Mouse (Mus musculus) frontal cortex, postnatal 14 days (tissue): ENCODE data around the gene Nuak1.

Experiments used
- DNase-seq, 2 experiments: peaks; one replicate each; pipeline ENCODE4 v3.0.0; 2022; ENCODE audit warnings: low spot score in 2 of 2

Gene Nuak1

GRCm38 (mm10) chr10:84338752-84339151, 101.6 kb downstream of the Nuak1 start:
- no peak for DNase-seq

DNA sequence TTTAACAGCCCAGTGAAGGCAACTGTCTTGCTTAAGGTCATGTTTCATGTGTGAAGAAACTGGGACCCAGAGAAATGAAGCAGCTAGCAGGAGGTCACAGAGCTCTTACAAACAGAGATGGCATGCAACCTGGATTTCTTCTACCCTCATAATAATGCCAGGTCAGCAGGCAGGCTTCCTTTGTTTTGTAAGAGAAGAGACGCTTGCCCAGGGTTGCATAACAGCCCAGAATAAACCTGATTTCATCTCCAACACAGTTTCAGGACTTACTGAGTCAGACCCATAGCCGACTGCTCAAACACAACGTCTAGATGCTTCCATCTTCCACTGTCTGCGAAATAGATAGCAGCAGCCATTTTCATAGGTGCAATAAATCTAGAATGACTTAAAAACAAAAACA, 105.0 kb downstream of the Nuak1 start:
- DNase-seq = no peak

DNA sequence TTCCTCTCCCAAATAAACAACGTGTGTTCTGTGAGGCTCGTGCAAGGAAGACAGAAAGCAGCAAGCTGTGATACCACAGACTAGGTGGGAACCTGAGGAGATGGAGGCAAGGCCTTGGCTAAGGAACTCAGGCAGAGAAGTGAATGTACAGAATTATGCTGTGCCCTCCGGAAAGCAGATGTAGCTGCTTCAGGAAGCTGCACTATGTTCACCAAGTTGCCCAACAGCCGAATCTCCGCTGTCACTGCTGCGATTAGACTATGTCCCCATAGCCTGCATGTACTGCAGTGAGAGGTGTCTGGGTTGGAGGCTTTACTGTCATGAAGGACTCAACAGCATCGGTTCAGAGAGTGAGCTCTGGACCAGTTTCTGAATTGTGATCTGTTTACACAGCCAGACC, 110.6 kb downstream of the Nuak1 start:
- DNase-seq = no peak

GRCm38 (mm10) chr10:84329336-84329735, 111.1 kb downstream of the Nuak1 start:
- no peak for DNase-seq

- DNase-seq = no peak
Measured at GRCm38 (mm10) chr10:84324018-84324417, 116.4 kb downstream of the Nuak1 start.
